Mouse (Mus musculus): ENCODE results near the gene Zdhhc18. TPM values are rescaled to one million over a fixed set of nuclear protein-coding genes. Genes with fewer than 3 reads are reported as not detected.
A peak's percentile ranks its signal among the peaks of the same experiment; 100 is the strongest.

Zdhhc18 gene
- polyA plus RNA-seq, 1 experiment from 2014 or later = 3.6 TPM

- no peak for ATAC-seq
- H3K9ac ChIP-seq (ENCODE audit: low read depth, low read length) = no peak overlapping the region
- H3K4me3 ChIP-seq (ENCODE audit: low read length) = no peak overlapping the region
- no peaks in the 10 kb centered on the region for H3K27me3 ChIP-seq (replicated peaks; ENCODE audit: control insufficient read depth, insufficient read depth, low read length)
- no peaks in the 10 kb centered on the region for H3K9me3 ChIP-seq (ENCODE audit: control insufficient read depth, low read length)
- WGBS = 23% methylated on average over 3 of the region's 3 CpGs
- peaks cover 5% of the 10 kb centered on the region for H3K36me3 ChIP-seq (ENCODE audit: control insufficient read depth, insufficient read depth, low read length)
- peak overlapping the region; percentile 0; the same call in 1 of the 2 replicates for H3K4me2 ChIP-seq (ENCODE audit: low read length)
- H3K27ac ChIP-seq (ENCODE audit: low read depth, low read length) = peak overlapping the region; percentile 41
- H3K4me1 ChIP-seq (ENCODE audit: control insufficient read depth, insufficient read depth, low read depth, low read length) = peaks cover 18% of the 10 kb centered on the region
Observed at GRCm38 (mm10) chr4:133676189-133676588, 26.2 kb upstream of the Zdhhc18 start.

- WGBS = 1% methylated on average over 5 of the region's 5 CpGs
- peak; percentile 73 for ATAC-seq
- Histone ChIP-seq H3K27ac (ENCODE audit: low read depth, low read length) (peak overlapping the region; percentile 57), H3K9me3 (ENCODE audit: control insufficient read depth, low read length) (no peaks in the 10 kb centered on the region), H3K27me3 (replicated peaks; ENCODE audit: control insufficient read depth, insufficient read depth, low read length) (no peaks in the 10 kb centered on the region), H3K4me2 (ENCODE audit: low read length) (no peak overlapping the region; the same call in 1 of the 2 replicates), H3K4me1 (ENCODE audit: control insufficient read depth, insufficient read depth, low read depth, low read length) (peaks cover 22% of the 10 kb centered on the region), H3K36me3 (ENCODE audit: control insufficient read depth, insufficient read depth, low read length) (peaks cover 2% of the 10 kb centered on the region; the same call in 1 of the 2 replicates), H3K9ac (ENCODE audit: low read depth, low read length) (no peak overlapping the region), H3K4me3 (ENCODE audit: low read length) (no peak overlapping the region)
Observed at GRCm38 (mm10) chr4:133675594-133676016, 25.7 kb upstream of the Zdhhc18 start.

GRCm38 (mm10) chr4:133674331-133674695 is 24.4 kb upstream of the Zdhhc18 start:
- ATAC-seq = no peak
- 67% methylated on average over 8 of the region's 8 CpGs for WGBS
- Histone ChIP-seq H3K4me2 (ENCODE audit: low read length) (no peak overlapping the region), H3K4me1 (ENCODE audit: control insufficient read depth, insufficient read depth, low read depth, low read length) (peaks cover 29% of the 10 kb centered on the region), H3K27ac (ENCODE audit: low read depth, low read length) (peak overlapping the region; percentile 98), H3K4me3 (ENCODE audit: low read length) (no peak overlapping the region), H3K27me3 (replicated peaks; ENCODE audit: control insufficient read depth, insufficient read depth, low read length) (no peaks in the 10 kb centered on the region), H3K9ac (ENCODE audit: low read depth, low read length) (no peak overlapping the region), H3K9me3 (ENCODE audit: control insufficient read depth, low read length) (no peaks in the 10 kb centered on the region), H3K36me3 (ENCODE audit: control insufficient read depth, insufficient read depth, low read length) (peaks cover 2% of the 10 kb centered on the region; the same call in 1 of the 2 replicates)

GRCm38 (mm10) chr4:133673666-133674330 is 23.8 kb upstream of the Zdhhc18 start:
- peak overlapping the region; percentile 70 for H3K4me2 ChIP-seq (ENCODE audit: low read length)
- H3K27me3 ChIP-seq (replicated peaks; ENCODE audit: control insufficient read depth, insufficient read depth, low read length) = no peaks in the 10 kb centered on the region
- peaks cover 2% of the 10 kb centered on the region; the same call in 1 of the 2 replicates for H3K36me3 ChIP-seq (ENCODE audit: control insufficient read depth, insufficient read depth, low read length)
- peaks cover 30% of the 10 kb centered on the region for H3K4me1 ChIP-seq (ENCODE audit: control insufficient read depth, insufficient read depth, low read depth, low read length)
- peak overlapping the region; percentile 98 for H3K27ac ChIP-seq (ENCODE audit: low read depth, low read length)
- no peaks in the 10 kb centered on the region for H3K9me3 ChIP-seq (ENCODE audit: control insufficient read depth, low read length)
- ATAC-seq = no peak
- no peak overlapping the region for H3K9ac ChIP-seq (ENCODE audit: low read depth, low read length)
- WGBS = 38% methylated on average over 10 of the region's 10 CpGs
- no peak overlapping the region; the same call in 1 of the 2 replicates for H3K4me3 ChIP-seq (ENCODE audit: low read length)

GRCm38 (mm10) chr4:133672845-133673647 is 23.1 kb upstream of the Zdhhc18 start:
- Histone ChIP-seq H3K4me3 (ENCODE audit: low read length) (peak overlapping the region; percentile 74), H3K27ac (ENCODE audit: low read depth, low read length) (peak overlapping the region; percentile 98), H3K4me1 (ENCODE audit: control insufficient read depth, insufficient read depth, low read depth, low read length) (peaks cover 34% of the 10 kb centered on the region), H3K36me3 (ENCODE audit: control insufficient read depth, insufficient read depth, low read length) (no peaks in the 10 kb centered on the region), H3K4me2 (ENCODE audit: low read length) (peak overlapping the region; percentile 70), H3K27me3 (replicated peaks; ENCODE audit: control insufficient read depth, insufficient read depth, low read length) (no peaks in the 10 kb centered on the region), H3K9me3 (ENCODE audit: control insufficient read depth, low read length) (no peaks in the 10 kb centered on the region), H3K9ac (ENCODE audit: low read depth, low read length) (peak overlapping the region; percentile 88)
- peak; percentile 41; the same call in 1 of the 2 replicates for ATAC-seq
- 2% methylated on average over 24 of the region's 24 CpGs for WGBS

- H3K4me2 ChIP-seq (ENCODE audit: low read length) = peak within 1 kb of the TSS; percentile 70
- no peaks in the 10 kb centered on the region for H3K27me3 ChIP-seq (replicated peaks; ENCODE audit: control insufficient read depth, insufficient read depth, low read length)
- WGBS = under 1% methylated on average over 43 of the region's 76 CpGs
- peak within 1 kb of the TSS; percentile 88 for H3K9ac ChIP-seq (ENCODE audit: low read depth, low read length)
- H3K27ac ChIP-seq (ENCODE audit: low read depth, low read length) = peak within 1 kb of the TSS; percentile 98
- H3K9me3 ChIP-seq (ENCODE audit: control insufficient read depth, low read length) = no peaks in the 10 kb centered on the region
- H3K4me1 ChIP-seq (ENCODE audit: control insufficient read depth, insufficient read depth, low read depth, low read length) = peaks cover 34% of the 10 kb centered on the region
- peak; percentile 91 for ATAC-seq
- peak within 1 kb of the TSS; percentile 74 for H3K4me3 ChIP-seq (ENCODE audit: low read length)
- no peaks in the 10 kb centered on the region for H3K36me3 ChIP-seq (ENCODE audit: control insufficient read depth, insufficient read depth, low read length)
Observed at GRCm38 (mm10) chr4:133671881-133672844, 22.2 kb upstream of the Zdhhc18 start, which contains the start of gene Pigv. TSS of gene Pigv (minus strand) at chr4:133672647.

GRCm38 (mm10) chr4:133671184-133671880 is 21.4 kb upstream of the Zdhhc18 start:
- peaks cover 35% of the 10 kb centered on the region for H3K4me1 ChIP-seq (ENCODE audit: control insufficient read depth, insufficient read depth, low read depth, low read length)
- peak overlapping the region; percentile 74 for H3K4me3 ChIP-seq (ENCODE audit: low read length)
- peak overlapping the region; percentile 70 for H3K4me2 ChIP-seq (ENCODE audit: low read length)
- no peak for ATAC-seq
- H3K27ac ChIP-seq (ENCODE audit: low read depth, low read length) = peak overlapping the region; percentile 98
- no peaks in the 10 kb centered on the region for H3K27me3 ChIP-seq (replicated peaks; ENCODE audit: control insufficient read depth, insufficient read depth, low read length)
- H3K9me3 ChIP-seq (ENCODE audit: control insufficient read depth, low read length) = no peaks in the 10 kb centered on the region
- no peaks in the 10 kb centered on the region for H3K36me3 ChIP-seq (ENCODE audit: control insufficient read depth, insufficient read depth, low read length)
- WGBS = 3% methylated on average over 13 of the region's 13 CpGs
- peak overlapping the region; percentile 88 for H3K9ac ChIP-seq (ENCODE audit: low read depth, low read length)

- no peak overlapping the region for H3K9ac ChIP-seq (ENCODE audit: low read depth, low read length)
Observed at GRCm38 (mm10) chr4:133669652-133670210, 19.8 kb upstream of the Zdhhc18 start.

More at GRCm38 (mm10) chr4:133669652-133670210, 19.8 kb upstream of the Zdhhc18 start:
- WGBS = 71% methylated on average over 6 of the region's 6 CpGs
- Histone ChIP-seq H3K36me3 (ENCODE audit: control insufficient read depth, insufficient read depth, low read length) (no peaks in the 10 kb centered on the region), H3K4me1 (ENCODE audit: control insufficient read depth, insufficient read depth, low read depth, low read length) (peaks cover 44% of the 10 kb centered on the region), H3K4me3 (ENCODE audit: low read length) (no peak overlapping the region), H3K27ac (ENCODE audit: low read depth, low read length) (no peak overlapping the region), H3K4me2 (ENCODE audit: low read length) (no peak overlapping the region; the same call in 1 of the 2 replicates), H3K27me3 (replicated peaks; ENCODE audit: control insufficient read depth, insufficient read depth, low read length) (no peaks in the 10 kb centered on the region), H3K9me3 (ENCODE audit: control insufficient read depth, low read length) (no peaks in the 10 kb centered on the region)
- no peak for ATAC-seq
